ENCODE assay signal across 14 mouse cellular contexts in the genomic region with DNA sequence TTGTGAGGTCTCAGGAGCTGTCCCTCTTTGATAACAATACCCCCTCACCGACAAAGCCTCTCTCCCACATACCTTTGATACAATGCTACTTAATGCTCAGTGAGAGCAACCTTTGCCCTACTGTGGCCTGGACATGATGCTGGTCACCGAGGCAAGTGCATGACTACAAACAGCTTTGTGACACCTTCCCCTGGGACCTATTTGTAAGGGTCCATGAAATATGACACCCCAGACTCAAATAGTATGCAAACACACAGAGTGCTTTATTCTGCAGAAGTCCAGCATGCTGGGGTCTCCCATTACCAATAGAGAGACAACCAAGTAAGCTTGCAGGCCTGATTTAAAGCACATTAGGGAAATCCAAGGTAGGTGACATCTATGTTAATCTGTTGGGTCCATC.
A peak's percentile ranks its signal among the peaks of the same experiment; 100 is the strongest.
DNase-seq lines count a peak whose midpoint lies in the region; ATAC-seq and TF ChIP-seq lines count a peak whose summit lies in the region.
"Had no signal": no experiment of that assay in that cellular context is flagged by ENCODE, and none has a peak within 500 bp of the region (broad histone marks: within the 10 kb centered on the region; RNA-seq: fewer than 3 reads in every experiment).

No protein-coding gene starts in this region.

- H3K36me3 ChIP-seq in heart, adult 2 months (ENCODE audit: control insufficient read depth, insufficient read depth, low read length), result no peaks in the 10 kb centered on the region
- no peaks in the 10 kb centered on the region for H3K36me3 ChIP-seq in kidney, embryonic 14.5 days (ENCODE audit: control insufficient read depth, insufficient read depth, low read length)
- H3K36me3 ChIP-seq in testis, adult 2 months (ENCODE audit: control insufficient read depth, insufficient read depth, low read length), result no peaks in the 10 kb centered on the region
- H3K36me3 ChIP-seq: forebrain, embryonic 10.5 days had no signal

- TF ChIP-seq EP300 in heart, adult 2 months (IDR thresholded peaks at IDR 0.05; ENCODE audit: insufficient read depth, low read depth, low read length), result no peak

- H3K9ac ChIP-seq in heart, adult 2 months (ENCODE audit: low read depth, low read length), result no peak overlapping the region
- no peak overlapping the region for H3K9ac ChIP-seq in kidney, embryonic 14.5 days (ENCODE audit: low read depth, low read length)
- H3K9ac ChIP-seq: liver, embryonic 14.5 days had no signal

- DNase-seq in heart, adult 2 months, result no peak
- DNase-seq in heart, adult 11 months, result no peak
- DNase-seq in kidney, postnatal 36 days, result no peak
- DNase-seq in testis, postnatal 10 days (ENCODE audit: low spot score), result no peak
- no peak for DNase-seq in left cerebral cortex, postnatal 10 days (ENCODE audit: extremely low spot score in 1 of 2, low spot score in 2 of 2)
- no peak for DNase-seq in layer of hippocampus, postnatal 36 days

- no peak overlapping the region for H3K4me2 ChIP-seq in kidney, embryonic 14.5 days (replicated peaks; ENCODE audit: low read depth, low read length)

- TF ChIP-seq CTCF in heart, adult 2 months (IDR thresholded peaks at IDR 0.05), result no peak
- no peak for TF ChIP-seq CTCF in testis, adult 2 months (IDR thresholded peaks at IDR 0.05; ENCODE audit: control insufficient read depth, insufficient read depth, insufficient replicate concordance, low read depth, low read length)

- no peaks in the 10 kb centered on the region for H3K79me2 ChIP-seq in heart, adult 2 months (replicated peaks; ENCODE audit: control insufficient read depth, insufficient read depth, low read length)

- H3K4me3 ChIP-seq in heart, adult 2 months, result no peak overlapping the region
- no peak overlapping the region for H3K4me3 ChIP-seq in kidney, embryonic 14.5 days (ENCODE audit: low read length)
- peak overlapping the region; percentile 90 for H3K4me3 ChIP-seq in testis, adult 2 months (ENCODE audit: control insufficient read depth, low read depth, low read length)
- H3K4me3 ChIP-seq: forebrain, embryonic 10.5 days had no signal

- H3K27ac ChIP-seq in heart, adult 2 months, result peak overlapping the region; percentile 82
- peak overlapping the region; percentile 34; the same call in 1 of the 2 replicates for H3K27ac ChIP-seq in kidney, embryonic 14.5 days (ENCODE audit: low read depth, low read length)
- peak overlapping the region; percentile 83 for H3K27ac ChIP-seq in testis, adult 2 months (ENCODE audit: control insufficient read depth, insufficient read depth, low read depth, low read length)
- H3K27ac ChIP-seq: liver, embryonic 14.5 days; macrophage had no signal

- H3K4me1 ChIP-seq in heart, adult 2 months (ENCODE audit: control insufficient read depth, insufficient read depth, low read length), result peaks cover 18% of the 10 kb centered on the region
- H3K4me1 ChIP-seq in kidney, embryonic 14.5 days (ENCODE audit: control insufficient read depth, insufficient read depth, low read length), result peaks cover 21% of the 10 kb centered on the region; the same call in 1 of the 2 replicates
- peaks cover 20% of the 10 kb centered on the region for H3K4me1 ChIP-seq in testis, adult 2 months (ENCODE audit: control insufficient read depth, insufficient read depth, low read length)

- ATAC-seq in kidney, embryonic 14.5 days (ENCODE audit: low FRiP score, low TSS enrichment), result peak; percentile 37; the same call in 1 of the 2 replicates
- ATAC-seq: activated CD4-positive, CD25-positive, alpha-beta regulatory T cell, adult 4 months; intestine, postnatal 0 days; midbrain, embryonic 16.5 days had no signal

- no peak for TF ChIP-seq POLR2A in heart, adult 2 months (IDR thresholded peaks at IDR 0.05; ENCODE audit: insufficient read depth, low read depth, low read length)
- TF ChIP-seq POLR2A in testis, adult 2 months (IDR thresholded peaks at IDR 0.05; ENCODE audit: control insufficient read depth, low read depth, low read length), result no peak

- 36% methylated on average over 2 of the region's 2 CpGs for WGBS in heart, adult 2 months
- 4% methylated on average over 2 of the region's 2 CpGs for WGBS in kidney, embryonic 14.5 days

- H3K9me3 ChIP-seq in kidney, embryonic 14.5 days (ENCODE audit: control insufficient read depth, low read length), result no peaks in the 10 kb centered on the region

- no peaks in the 10 kb centered on the region for H3K27me3 ChIP-seq in heart, adult 2 months (ENCODE audit: control insufficient read depth, insufficient read depth, low read length)
- no peaks in the 10 kb centered on the region for H3K27me3 ChIP-seq in kidney, embryonic 14.5 days (ENCODE audit: control insufficient read depth, insufficient read depth, low read length)
- H3K27me3 ChIP-seq in testis, adult 2 months (ENCODE audit: control insufficient read depth, insufficient read depth, low read length), result no peaks in the 10 kb centered on the region

- intact Hi-C loops in heart, adult 2 months (cut with DNase I), result loop anchor here (2.0 to 5.0 kb wide), 5 partner anchors 48 to 268 kb away; no protein-coding TSS in a partner anchor
- intact Hi-C loops in left cerebral cortex, postnatal 10 days (cut with DNase I), result no loop called here
